Mouse (Mus musculus): ENCODE measurements around the gene Gm8909.
"Not testable (repeated sequence)": the region's sequence is repeated elsewhere in the genome, so short reads cannot be mapped to it uniquely, and the experiment has no call there.

Gene Gm8909

DNA sequence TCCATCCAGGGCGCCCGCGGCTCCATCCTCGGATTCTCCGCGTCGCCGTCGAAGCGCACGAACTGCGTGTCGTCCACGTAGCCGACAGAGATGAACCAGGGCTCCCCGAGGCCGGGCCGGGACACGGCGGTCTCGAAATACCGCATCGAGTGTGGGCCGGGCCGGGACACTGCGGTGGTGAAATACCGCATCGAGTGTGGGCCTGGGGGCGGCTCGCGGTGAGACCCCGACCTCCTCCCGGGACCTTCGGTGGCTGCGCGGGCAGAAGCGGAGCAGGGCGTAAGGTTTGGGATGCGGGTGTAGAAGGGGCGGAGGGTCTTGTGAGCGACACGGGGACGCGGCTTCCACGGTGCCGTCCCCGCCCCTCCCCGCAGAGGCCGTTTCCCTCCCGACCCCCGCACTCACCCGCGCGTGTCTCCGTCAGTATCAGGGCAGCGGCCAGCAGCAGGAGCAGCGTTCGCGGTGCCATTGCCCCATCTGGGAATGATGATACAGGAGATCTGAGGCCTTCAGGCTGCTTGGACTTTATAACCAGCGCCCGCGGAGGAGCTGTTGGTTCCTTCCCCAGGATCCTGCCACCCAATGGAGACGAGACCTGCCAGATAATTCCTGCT lies at the start of gene Gm8909:
Gene Gm8909 (minus strand): TSS at position 499 of the 614 bp plus-strand sequence.
- peak; percentile 35 for DNase-seq (ENCODE audit: low read depth)

GRCm38 (mm10) chr17:36215586-36215985 lies 47.2 kb upstream of the Gm8909 start:
- no peak for DNase-seq (ENCODE audit: low read depth)

GRCm38 (mm10) chr17:36206846-36207245 lies 38.5 kb upstream of the Gm8909 start:
- DNase-seq (ENCODE audit: low read depth) = no peak

GRCm38 (mm10) chr17:36205862-36206261 lies 37.5 kb upstream of the Gm8909 start:
- DNase-seq (ENCODE audit: low read depth) = no peak

DNA sequence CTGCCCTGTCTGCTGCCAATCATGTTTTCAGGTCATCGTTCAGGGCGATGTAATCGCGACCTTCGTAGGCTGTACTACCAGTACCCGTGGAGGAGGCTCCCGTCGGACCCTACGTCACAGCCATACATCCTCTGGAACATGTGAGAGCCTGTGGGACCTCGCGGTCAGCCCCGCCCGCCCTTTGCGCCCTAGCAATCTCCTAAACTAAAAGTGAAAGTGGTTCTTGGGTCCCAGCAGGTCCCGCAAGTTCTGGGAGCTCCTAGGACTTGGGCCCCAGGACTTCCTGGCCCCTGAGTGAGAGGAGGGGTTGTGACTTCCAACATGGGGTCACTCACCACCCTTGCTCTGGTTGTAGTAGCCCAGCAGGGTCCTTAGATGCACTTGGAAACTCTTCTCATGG lies 37.1 kb upstream of the Gm8909 start:
- DNase-seq (ENCODE audit: low read depth) = peak; percentile 82

DNA sequence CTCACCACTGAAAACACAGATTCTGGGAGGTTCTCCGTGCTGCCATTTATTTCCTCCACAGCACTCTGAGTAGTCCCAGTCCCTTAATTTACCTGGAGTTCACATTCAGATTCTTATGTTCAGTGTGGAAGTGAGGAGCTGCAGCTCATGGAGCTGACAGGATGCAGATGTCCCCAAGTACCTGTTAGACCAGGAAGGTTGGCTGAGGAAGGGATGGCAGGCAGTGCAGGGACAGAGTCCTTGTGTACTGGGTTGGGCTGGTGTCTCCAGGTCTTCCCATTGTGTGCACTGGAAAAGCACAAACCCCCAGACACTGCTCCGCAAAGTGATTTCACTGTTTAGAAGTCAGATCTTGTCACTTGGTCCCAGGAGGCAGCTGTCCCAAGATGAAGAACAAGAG lies 33.5 kb upstream of the Gm8909 start:
- no peak for DNase-seq (ENCODE audit: low read depth)

- peak; percentile 32 for DNase-seq (ENCODE audit: low read depth)
Observed at GRCm38 (mm10) chr17:36198317-36198716, 30.0 kb upstream of the Gm8909 start.

DNA sequence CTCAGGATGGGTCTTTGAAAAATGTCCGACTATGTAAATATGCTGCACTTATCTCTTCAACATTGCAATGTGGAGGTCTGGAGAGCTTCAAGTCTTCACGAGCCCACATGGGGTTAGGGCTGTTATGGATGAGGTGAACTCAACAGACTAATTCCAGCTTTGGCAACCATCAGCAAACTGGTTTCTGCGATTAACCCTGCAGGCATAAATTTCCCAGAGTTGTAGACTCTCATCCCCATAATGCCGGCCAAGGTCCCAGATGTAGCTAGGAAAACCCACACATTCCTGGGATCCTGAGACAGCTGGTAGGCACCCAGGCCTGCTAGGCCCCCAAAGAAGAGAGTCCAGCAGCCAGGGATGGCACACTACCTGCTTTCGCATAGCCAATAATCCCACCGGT lies 26.1 kb upstream of the Gm8909 start:
- no peak for DNase-seq (ENCODE audit: low read depth)

DNA sequence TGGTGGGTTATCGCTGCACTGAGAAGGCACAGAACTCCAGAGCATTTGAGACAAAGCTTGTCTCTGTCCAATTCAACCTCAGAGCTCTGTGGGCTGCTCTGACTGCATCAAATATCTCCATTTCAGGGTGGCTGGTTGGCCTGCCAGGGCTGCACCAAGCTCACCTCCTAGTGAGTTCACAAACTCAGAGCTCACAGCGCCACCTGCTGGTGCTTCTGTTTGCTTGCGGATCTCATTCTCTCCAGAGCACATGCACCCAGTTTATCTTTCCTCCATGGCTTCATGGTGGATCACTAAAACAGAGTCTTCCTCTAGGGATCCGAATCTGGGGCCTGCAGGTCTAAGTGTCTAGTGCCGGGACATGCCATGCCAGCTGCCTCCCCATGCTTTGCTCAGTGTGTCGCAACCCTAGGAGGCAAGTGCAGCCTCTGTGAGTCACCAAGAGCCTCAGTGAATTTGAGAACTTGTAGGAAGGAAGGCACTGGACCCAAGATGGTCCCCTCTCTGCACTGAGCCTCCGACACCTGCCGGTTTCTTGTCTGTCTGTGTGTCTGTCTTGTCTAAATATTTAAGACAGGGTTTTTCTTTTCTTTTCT lies 25.3 kb upstream of the Gm8909 start:
- peak; percentile 93 for DNase-seq (ENCODE audit: low read depth)

DNA sequence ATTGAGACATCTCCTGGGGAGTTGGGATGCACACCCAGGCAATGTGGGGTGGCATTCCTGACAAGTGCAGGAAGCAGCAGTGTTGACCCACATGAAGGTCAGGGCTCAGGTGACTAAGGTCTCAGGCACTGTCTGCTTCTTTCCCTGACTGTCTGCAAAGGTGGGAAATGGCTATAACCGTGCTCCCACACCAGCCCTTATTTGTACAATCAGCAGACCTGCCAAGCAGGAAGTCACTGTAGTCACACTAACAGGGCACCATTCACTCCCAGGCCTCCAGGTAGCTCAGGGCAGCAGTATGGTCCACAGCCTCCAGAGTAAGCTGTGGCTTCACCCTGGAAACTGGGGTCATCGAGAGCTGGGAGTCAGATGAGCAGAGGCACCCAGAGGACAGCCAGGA lies 24.0 kb upstream of the Gm8909 start:
- no peak for DNase-seq (ENCODE audit: low read depth)

- DNase-seq (ENCODE audit: low read depth) = no peak
Observed at GRCm38 (mm10) chr17:36190169-36190507, 21.8 kb upstream of the Gm8909 start, which contains the start of gene H2-T3. Gene H2-T3 (minus strand): TSS chr17:36190287.

- DNase-seq (ENCODE audit: low read depth) = no peak
Observed at GRCm38 (mm10) chr17:36189491-36190168, 21.3 kb upstream of the Gm8909 start.

GRCm38 (mm10) chr17:36187540-36187939 lies 19.2 kb upstream of the Gm8909 start:
- no peak for DNase-seq (ENCODE audit: low read depth)

- DNase-seq (ENCODE audit: low read depth) = no peak
Observed at GRCm38 (mm10) chr17:36182212-36182611, 13.9 kb upstream of the Gm8909 start.

GRCm38 (mm10) chr17:36179446-36179845 lies 11.1 kb upstream of the Gm8909 start:
- peak; percentile 35 for DNase-seq (ENCODE audit: low read depth)

DNA sequence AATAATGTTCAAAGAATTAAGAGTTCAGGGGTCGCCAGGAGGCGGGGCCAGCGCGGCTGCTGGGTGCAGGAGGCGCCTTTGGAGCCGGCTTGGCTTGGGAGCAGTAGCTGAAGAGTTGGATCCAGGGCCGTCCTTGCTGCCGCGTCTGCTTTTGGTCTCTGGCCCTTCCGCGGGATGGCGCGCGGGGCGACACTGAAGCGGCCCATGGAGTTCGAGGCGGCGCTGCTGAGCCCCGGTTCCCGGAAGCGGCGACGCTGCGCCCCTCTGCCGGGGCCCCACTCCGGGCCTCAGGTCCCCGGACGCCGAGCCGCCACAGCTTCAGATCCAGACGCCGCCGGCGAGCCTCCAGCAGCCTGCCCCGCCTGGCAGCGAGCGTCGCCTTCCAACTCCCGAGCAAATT lies 10.6 kb upstream of the Gm8909 start:
- DNase-seq (ENCODE audit: low read depth) = peak; percentile 65

DNA sequence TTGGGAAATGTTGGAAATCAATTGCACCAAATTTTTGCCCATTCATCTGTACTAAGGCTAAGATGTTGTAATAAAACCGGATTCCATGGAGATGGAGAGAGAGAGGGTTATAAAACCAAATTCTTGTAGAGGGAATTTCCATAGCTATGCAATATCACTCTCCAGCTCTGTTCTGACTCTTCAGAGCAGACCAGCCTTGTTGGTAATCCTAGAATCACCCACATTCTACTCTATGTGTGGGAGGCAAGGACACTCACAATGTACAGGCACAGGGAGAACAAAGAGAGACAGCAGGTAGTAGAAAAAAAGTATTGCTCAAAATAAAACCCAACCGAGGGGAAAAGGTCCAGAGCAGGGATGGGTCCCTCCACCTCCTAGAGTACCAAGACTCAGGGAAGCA lies 7.8 kb upstream of the Gm8909 start:
- DNase-seq (ENCODE audit: low read depth) = not testable (repeated sequence)

DNA sequence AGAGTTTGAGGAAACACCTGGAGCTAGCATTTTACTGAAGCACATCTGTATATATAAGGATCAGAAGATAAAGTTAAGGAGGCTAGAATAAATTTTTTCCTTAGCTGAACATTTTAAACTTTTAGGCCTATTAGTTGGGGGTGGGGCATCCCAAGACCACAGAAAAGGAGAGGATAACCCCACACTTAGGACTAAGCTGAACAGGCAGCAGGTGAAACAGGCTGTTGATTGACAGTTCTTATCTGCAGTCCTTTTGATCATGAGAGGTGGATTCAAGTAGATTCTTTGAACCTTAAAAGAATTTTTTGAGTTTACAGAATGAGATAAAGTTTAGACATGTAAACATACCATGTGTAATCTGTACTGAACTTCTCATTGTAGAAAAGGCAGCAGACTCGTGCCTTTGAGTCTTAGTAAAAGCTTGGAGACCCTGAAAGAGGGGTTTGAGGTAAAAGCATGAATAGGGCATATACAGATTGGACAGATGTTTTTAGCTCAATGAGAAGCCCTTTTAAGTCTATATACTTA lies 2.0 kb upstream of the Gm8909 start:
- no peak for DNase-seq (ENCODE audit: low read depth)

GRCm38 (mm10) chr17:36169753-36170152 lies 1.4 kb upstream of the Gm8909 start:
- DNase-seq (ENCODE audit: low read depth) = no peak

DNA sequence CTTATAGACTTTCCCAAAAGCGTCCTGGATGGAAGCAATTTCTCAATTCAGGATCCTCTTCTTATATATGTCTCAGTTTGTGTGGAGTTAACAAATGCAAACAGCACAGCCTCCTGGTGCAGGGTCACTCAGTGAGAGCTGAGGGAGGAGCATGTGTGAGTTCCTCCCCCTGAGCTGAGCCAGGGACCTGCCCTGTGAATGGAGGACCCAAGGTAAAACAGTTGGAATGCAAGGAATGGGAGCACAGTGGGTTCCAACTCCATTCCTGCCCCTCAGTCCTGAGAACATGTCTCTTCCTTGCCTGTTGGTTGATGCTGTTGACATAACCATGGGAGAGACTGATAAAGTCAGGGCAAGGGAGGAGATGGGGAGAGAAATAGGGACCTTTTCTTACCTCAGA lies 757 bp upstream of the Gm8909 start:
- not testable (repeated sequence) for DNase-seq (ENCODE audit: low read depth)

GRCm38 (mm10) chr17:36167306-36168038 lies 865 bp downstream of the Gm8909 start:
- peak; percentile 74 for DNase-seq (ENCODE audit: low read depth)

GRCm38 (mm10) chr17:36166901-36167300 lies 1.4 kb downstream of the Gm8909 start:
- not testable (repeated sequence) for DNase-seq (ENCODE audit: low read depth)

Data from naive thymus-derived CD4-positive, alpha-beta T cell, adult 2 months (primary cell).